20 mouse cellular contexts compared by ENCODE assay signal in the genomic region with DNA sequence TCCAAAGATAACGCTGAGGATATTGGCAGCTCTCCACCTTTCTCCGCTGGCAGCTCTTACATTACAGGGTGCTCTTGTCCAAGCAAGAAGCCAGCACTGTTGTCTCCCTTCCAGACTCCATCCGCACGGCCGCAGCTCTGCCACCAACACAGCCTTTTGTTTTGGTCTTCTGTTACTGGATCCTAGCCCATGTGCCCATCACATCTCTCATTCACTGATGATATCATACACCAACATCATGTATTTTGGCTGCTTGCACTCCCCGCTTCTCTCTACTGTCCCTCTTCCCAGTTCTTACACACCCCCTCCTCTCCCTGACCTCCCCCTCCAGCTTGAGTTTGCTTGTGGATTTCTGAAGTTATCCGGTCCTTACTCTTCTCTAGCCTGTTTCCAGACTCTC. TPM values are rescaled to one million over a fixed set of nuclear protein-coding genes. Genes with fewer than 3 reads are reported as not detected.
DNase-seq lines count a peak whose midpoint lies in the region; ATAC-seq and TF ChIP-seq lines count a peak whose summit lies in the region.
"Had no signal": no experiment of that assay in that cellular context is flagged by ENCODE, and none has a peak within 500 bp of the region (broad histone marks: within the 10 kb centered on the region; RNA-seq: fewer than 3 reads in every experiment).

No protein-coding gene starts in this region.

- no peak overlapping the region for H3K9ac ChIP-seq in forebrain, embryonic 16.5 days (replicated peaks; ENCODE audit: low read depth, low read length)
- H3K9ac ChIP-seq in lung, postnatal 0 days (replicated peaks; ENCODE audit: low read depth): no peak overlapping the region
- H3K9ac ChIP-seq: embryonic facial prominence, embryonic 13.5 days; liver, embryonic 15.5 days had no signal

- peaks cover 22% of the 10 kb centered on the region for H3K4me1 ChIP-seq in heart, embryonic 10.5 days
- H3K4me1 ChIP-seq in forebrain, embryonic 16.5 days (replicated peaks; ENCODE audit: control insufficient read depth, insufficient read depth, low read length): peaks cover 11% of the 10 kb centered on the region
- H3K4me1 ChIP-seq in lung, postnatal 0 days (ENCODE audit: insufficient read depth, low read depth, low read length): no peaks in the 10 kb centered on the region
- H3K4me1 ChIP-seq: liver, embryonic 15.5 days had no signal

- no peak for TF ChIP-seq EP300 in lung, postnatal 0 days (IDR thresholded peaks at IDR 0.05)

- 91% methylated on average over 7 of the region's 7 CpGs for WGBS in heart, embryonic 10.5 days
- 30% methylated on average over 7 of the region's 7 CpGs for WGBS in forebrain, embryonic 16.5 days
- WGBS in lung, postnatal 0 days: 45% methylated on average over 7 of the region's 7 CpGs

- no peak overlapping the region for H3K27ac ChIP-seq in heart, embryonic 10.5 days
- no peak overlapping the region for H3K27ac ChIP-seq in forebrain, embryonic 16.5 days (ENCODE audit: low read length)
- no peak overlapping the region for H3K27ac ChIP-seq in lung, postnatal 0 days (ENCODE audit: low read length)
- H3K27ac ChIP-seq: embryonic facial prominence, embryonic 13.5 days; gastrocnemius, adult 2 months; heart, adult 2 months; liver, embryonic 15.5 days had no signal

- intact Hi-C loops in heart, postnatal 25 days (cut with DNase I): no loop called here

- no peak overlapping the region for H3K4me2 ChIP-seq in forebrain, embryonic 16.5 days (ENCODE audit: low read length)
- no peak overlapping the region for H3K4me2 ChIP-seq in lung, postnatal 0 days (replicated peaks; ENCODE audit: low read depth, low read length)
- H3K4me2 ChIP-seq: embryonic facial prominence, embryonic 13.5 days; liver, embryonic 15.5 days had no signal

- DNase-seq in heart, embryonic 10.5 days (ENCODE audit: low spot score): peak; percentile 72
- DNase-seq in heart, postnatal 25 days (ENCODE audit: low spot score): no peak
- DNase-seq in layer of hippocampus, adult 9-11 months: peak; percentile 45
- no peak for DNase-seq in layer of hippocampus, postnatal 10 days (ENCODE audit: low spot score in 2 of 2)
- no peak for DNase-seq in lung, postnatal 0 days (ENCODE audit: low spot score)
- DNase-seq in left cerebral cortex, adult 9 months (ENCODE audit: low spot score in 2 of 2): no peak
- no peak for DNase-seq in spleen, adult 18-20 months
- DNase-seq: adrenal gland, postnatal 10 days; cerebellum, adult 8-10 months; gastrocnemius, adult 2 months; heart, adult 2 months; heart, postnatal 4 days; kidney, adult 8-10 months; retina, postnatal 1 day; thymus, postnatal 36 days had no signal

- ATAC-seq in forebrain, embryonic 16.5 days: peak; percentile 82
- peak; percentile 62 for ATAC-seq in lung, postnatal 0 days
- ATAC-seq: midbrain, embryonic 16.5 days had no signal

- no peak for TF ChIP-seq CTCF in lung, postnatal 0 days (IDR thresholded peaks at IDR 0.05)

- no peak overlapping the region for H3K4me3 ChIP-seq in heart, embryonic 10.5 days
- no peak overlapping the region for H3K4me3 ChIP-seq in forebrain, embryonic 16.5 days (replicated peaks; ENCODE audit: low read length)
- H3K4me3 ChIP-seq in lung, postnatal 0 days (ENCODE audit: low read depth, low read length): no peak overlapping the region
- H3K4me3 ChIP-seq: embryonic facial prominence, embryonic 13.5 days; gastrocnemius, adult 2 months; heart, adult 2 months; liver, embryonic 15.5 days; megakaryocyte, embryonic 14.5 days had no signal

- no peaks in the 10 kb centered on the region for H3K9me3 ChIP-seq in heart, embryonic 10.5 days
- no peaks in the 10 kb centered on the region for H3K9me3 ChIP-seq in forebrain, embryonic 16.5 days (ENCODE audit: control insufficient read depth, low read length)
- no peaks in the 10 kb centered on the region for H3K9me3 ChIP-seq in lung, postnatal 0 days (ENCODE audit: low read length)
- H3K9me3 ChIP-seq: embryonic facial prominence, embryonic 13.5 days; liver, embryonic 15.5 days had no signal

- no peaks in the 10 kb centered on the region for H3K36me3 ChIP-seq in heart, embryonic 10.5 days
- H3K36me3 ChIP-seq in forebrain, embryonic 16.5 days (ENCODE audit: control insufficient read depth, insufficient read depth): no peaks in the 10 kb centered on the region
- no peaks in the 10 kb centered on the region for H3K36me3 ChIP-seq in lung, postnatal 0 days (ENCODE audit: insufficient read depth, low read length)
- H3K36me3 ChIP-seq: embryonic facial prominence, embryonic 13.5 days; liver, embryonic 15.5 days had no signal

- no peaks in the 10 kb centered on the region for H3K27me3 ChIP-seq in heart, embryonic 10.5 days (ENCODE audit: insufficient read depth, poor library complexity, severe bottlenecking)
- no peaks in the 10 kb centered on the region for H3K27me3 ChIP-seq in forebrain, embryonic 16.5 days (replicated peaks; ENCODE audit: control insufficient read depth, insufficient read depth, low read length)
- H3K27me3 ChIP-seq in lung, postnatal 0 days (replicated peaks; ENCODE audit: insufficient read depth, low read length): no peaks in the 10 kb centered on the region
- H3K27me3 ChIP-seq: embryonic facial prominence, embryonic 13.5 days; liver, embryonic 15.5 days had no signal

RNA-seq across cellular contexts. Expression of a gene that starts 6.6 kb away (rescaled TPM):
- 3,213 and 4,348 TPM in 2 replicates for polyA plus RNA-seq in heart, embryonic 10.5 days (2016; fragmentation: Nextera tagmentation; extraction: Ambion mirVana)
- 10 to 100 TPM; 12.3 to 15.2 TPM for total RNA-seq in heart, postnatal 25 days (2021)
- 10 to 100 TPM; 77.2 to 86.6 TPM for total RNA-seq in layer of hippocampus, postnatal 10 days (2021)
- polyA plus RNA-seq in forebrain, embryonic 16.5 days (2015; fragmentation: Nextera tagmentation; extraction: Ambion mirVana): 283 and 328 TPM in 2 replicates
- polyA plus RNA-seq in lung, postnatal 0 days (2015; fragmentation: Nextera tagmentation; extraction: Ambion mirVana): 436 and 472 TPM in 2 replicates

RNA-seq across cellular contexts. Expression of a gene that starts 23.2 kb away (rescaled TPM):
- 12.5 and 15.3 TPM in 2 replicates for polyA plus RNA-seq in heart, embryonic 10.5 days (2016; fragmentation: Nextera tagmentation; extraction: Ambion mirVana)
- 1 to 10 TPM; 1.9 to 3.1 TPM for total RNA-seq in heart, postnatal 25 days (2021)
- total RNA-seq in layer of hippocampus, postnatal 10 days (2021): 1 to 10 TPM; 5.7 to 7.0 TPM
- polyA plus RNA-seq in forebrain, embryonic 16.5 days (2015; fragmentation: Nextera tagmentation; extraction: Ambion mirVana): 15.2 and 15.3 TPM in 2 replicates
- polyA plus RNA-seq in lung, postnatal 0 days (2015; fragmentation: Nextera tagmentation; extraction: Ambion mirVana): 6.1 and 6.3 TPM in 2 replicates

Comparison
In these comparisons a context has a peak if more than half of its experiments do, and no peak if none do; other contexts are left out.
1. DNase-seq: peak in heart, embryonic 10.5 days (single experiment) and layer of hippocampus, adult 9-11 months (single experiment); none in heart, postnatal 25 days (single experiment), layer of hippocampus, postnatal 10 days (0 of 2), lung, postnatal 0 days (single experiment), left cerebral cortex, adult 9 months (0 of 2) and spleen, adult 18-20 months (0 of 2).